Mouse (Mus musculus): ENCODE measurements around the gene Pkp4.

DNA sequence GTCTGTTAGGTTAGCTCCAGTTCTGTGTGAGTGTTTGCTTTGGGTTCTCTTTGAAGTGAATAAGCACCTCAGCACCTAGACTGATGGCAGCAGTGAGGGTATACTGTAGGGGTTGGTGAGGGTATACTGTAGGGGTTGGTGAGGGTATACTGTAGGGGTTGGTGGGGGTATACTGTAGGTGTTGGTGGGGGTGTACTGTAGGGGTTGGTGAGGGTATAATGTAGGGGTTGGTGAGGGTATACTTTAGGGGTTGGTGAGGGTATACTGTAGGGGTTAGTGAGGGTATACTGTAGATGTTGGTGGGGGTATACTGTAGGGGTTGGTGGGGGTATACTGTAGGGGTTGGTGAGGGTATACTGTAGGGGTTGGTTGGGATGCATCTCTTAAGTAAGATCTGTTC lies 92.2 kb downstream of the Pkp4 start:
- TF ChIP-seq CTCF (IDR thresholded peaks at IDR 0.05; ENCODE audit: borderline replicate concordance, insufficient read depth, low read length): no peak
- TF ChIP-seq POLR2A (IDR thresholded peaks at IDR 0.05; ENCODE audit: low read depth, low read length): no peak

All from embryonic fibroblast, embryonic 13.5 days (primary cell).